Mouse (Mus musculus) lung, postnatal 14 days (tissue): ENCODE measurements at regions not wholly inside any gene's neighbourhood (a gene's known extent, or its start where the extent isn't known, plus 50 kb on each side); places are given as distances from the start of the nearest gene placed in this dataset.

Experiments
- DNase-seq: peaks from one replicate; pipeline ENCODE4 v3.0.0; 2021

DNA sequence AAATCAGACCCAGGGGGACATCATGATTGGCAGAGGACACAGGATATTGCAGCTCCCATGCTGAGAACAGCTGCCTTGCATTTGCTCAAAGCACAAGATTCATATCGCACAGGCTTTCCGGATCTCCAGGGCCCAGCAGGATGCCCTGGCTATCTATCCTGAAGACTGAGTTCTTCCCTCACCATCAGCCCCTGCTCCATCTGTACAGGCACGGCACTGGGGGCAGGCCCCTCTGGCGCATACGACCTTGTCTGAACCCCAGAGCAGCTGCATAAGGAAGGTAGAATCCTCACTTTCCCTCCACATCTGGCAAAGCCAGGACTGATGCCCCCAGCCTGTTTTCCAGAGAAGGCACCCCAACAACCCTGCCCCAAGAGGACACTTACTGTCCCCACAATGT lies 266.8 kb downstream of the Tns1 start:
- DNase-seq, result no peak

DNA sequence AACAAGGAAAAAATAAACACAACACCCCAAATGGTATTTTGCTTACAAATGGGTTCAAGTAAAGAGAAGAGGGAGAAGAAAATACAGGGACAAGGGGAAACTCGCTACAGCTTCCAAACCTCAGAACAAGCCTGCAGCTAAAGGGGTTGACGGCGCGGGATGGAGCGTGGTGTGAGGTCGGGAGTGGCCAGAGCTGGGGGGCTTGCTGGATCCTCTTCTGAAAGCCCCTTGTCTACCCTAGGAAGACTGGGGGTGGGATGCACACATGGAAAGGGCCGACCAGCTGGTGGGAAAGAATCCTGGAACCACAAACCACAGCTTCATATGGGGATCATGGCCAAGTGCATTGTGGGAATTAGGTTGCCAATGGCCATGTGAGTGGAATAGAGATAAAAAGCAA lies 267.4 kb downstream of the Tns1 start:
- DNase-seq, result no peak

DNA sequence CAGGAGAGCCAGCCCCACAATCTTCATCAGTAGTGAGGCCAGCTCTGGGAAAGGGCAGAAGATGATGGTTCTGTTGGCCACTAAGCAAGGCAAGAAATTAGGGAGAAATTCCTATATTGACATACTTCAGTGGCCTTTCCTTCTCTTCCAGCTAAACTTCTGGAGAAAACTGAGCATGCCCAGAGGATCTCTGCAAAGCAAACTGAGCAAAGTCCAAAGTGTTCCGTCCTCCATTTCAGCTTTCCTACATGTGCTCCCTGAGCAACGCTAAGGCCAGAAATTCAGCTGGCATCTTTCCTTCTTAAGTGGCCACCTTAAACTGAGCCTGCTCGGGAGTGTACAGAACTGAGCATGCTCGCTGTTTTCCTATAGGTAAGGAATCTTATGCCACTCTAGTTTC lies 268.9 kb downstream of the Tns1 start:
- DNase-seq, result no peak

DNA sequence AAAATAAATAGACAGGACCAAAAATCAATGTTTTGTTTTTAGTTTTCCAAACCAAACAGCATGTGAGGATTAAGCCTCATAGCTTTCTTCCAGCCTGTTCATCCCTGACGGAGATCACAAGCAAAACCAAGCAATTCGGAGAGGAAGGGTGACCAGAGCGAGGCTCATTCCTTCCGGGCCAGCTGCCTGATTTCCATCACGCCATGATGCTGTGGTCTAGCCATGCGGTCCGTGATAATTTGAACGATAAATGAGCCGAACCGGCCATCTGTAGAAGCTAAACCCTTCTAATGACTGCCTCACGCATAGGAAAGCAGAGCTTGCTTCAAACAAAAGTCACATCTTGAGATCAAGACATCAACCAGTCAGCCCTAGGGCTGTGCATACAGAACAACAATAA lies 270.4 kb downstream of the Tns1 start:
- no peak for DNase-seq

GRCm38 (mm10) chr1:73850173-73851014 lies 273.9 kb downstream of the Tns1 start:
- DNase-seq, result no peak

DNA sequence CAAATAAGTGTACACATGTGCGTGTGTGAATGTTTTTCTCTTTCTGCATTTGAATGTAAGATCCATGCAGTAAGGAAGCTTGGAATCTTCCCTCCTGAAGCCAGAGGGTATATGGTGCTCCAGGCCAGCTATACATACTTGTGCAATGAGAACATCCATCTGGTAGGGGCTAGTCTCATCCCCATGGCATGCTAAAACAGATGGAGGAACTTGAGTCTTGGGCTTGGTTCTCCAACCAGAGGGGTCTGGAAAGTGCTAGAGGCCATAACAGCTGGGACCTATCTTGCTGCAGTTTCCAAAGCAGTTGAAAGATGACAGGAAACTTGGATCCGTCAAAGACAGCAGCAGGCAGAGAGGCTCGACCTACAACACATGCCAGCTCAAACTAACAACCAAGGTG lies 275.9 kb downstream of the Tns1 start:
- no peak for DNase-seq

- no peak for DNase-seq
These were observed 277.1 kb downstream of the Tns1 start for GRCm38 (mm10) chr1:73847126-73847525.

DNA sequence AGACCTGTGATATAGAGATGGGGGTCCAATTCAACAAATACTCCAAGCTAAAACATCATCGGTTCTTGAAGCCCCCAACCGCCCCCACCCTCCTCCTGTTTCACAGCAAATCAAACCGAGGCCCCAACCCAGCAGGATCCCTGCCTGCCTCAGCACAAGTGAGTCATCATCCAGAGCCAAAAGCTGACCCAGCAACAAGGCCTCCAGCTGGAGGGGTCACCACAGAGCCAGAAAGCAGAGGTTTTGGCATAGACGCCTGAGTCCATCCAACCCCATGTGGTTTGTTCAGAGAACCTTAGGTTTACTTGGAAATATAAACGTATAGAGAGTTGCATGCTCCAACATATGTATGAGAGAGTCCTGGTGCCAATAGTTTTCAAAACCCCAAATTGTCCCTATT lies 279.1 kb downstream of the Tns1 start:
- no peak for DNase-seq

GRCm38 (mm10) chr1:73844574-73844973 lies 279.7 kb downstream of the Tns1 start:
- DNase-seq, result no peak

GRCm38 (mm10) chr1:73839351-73839750 lies 284.9 kb downstream of the Tns1 start:
- DNase-seq, result no peak

- no peak for DNase-seq
These were observed 287.6 kb downstream of the Tns1 start for GRCm38 (mm10) chr1:73836680-73837079.

GRCm38 (mm10) chr1:73834566-73834965 lies 289.7 kb downstream of the Tns1 start:
- DNase-seq, result no peak

DNA sequence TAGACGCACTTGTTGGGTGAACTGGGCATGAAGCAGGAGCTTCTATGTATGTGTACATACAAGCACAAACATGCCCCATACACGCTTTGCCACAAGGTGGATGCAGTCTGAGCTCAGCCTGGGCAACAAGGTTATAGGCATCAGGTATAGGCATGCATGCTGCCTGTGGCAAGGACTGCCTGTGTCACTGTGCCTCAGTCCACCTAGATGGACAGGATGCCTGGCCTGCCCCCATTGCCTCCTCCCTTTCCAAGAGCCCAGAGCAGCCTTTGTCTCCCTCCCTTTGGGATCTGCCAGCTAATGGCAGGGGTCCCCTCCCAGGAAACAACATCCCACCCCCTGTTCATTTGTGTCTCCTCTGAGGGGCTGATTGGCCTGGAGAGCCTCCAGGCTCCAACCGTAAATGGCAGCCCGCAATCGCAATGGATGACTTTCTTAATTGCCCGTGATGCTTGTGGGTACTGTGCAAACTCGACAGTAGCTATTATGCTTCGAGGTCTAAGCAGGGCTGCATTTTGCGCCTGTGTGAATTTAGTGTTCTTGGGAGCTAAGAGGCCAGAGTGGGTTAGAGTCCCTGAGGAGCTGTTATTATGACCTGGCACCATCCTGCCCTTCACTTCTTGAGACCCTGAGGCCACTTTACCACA lies 293.6 kb downstream of the Tns1 start:
- no peak for DNase-seq

GRCm38 (mm10) chr1:73828996-73829395 lies 295.3 kb downstream of the Tns1 start:
- DNase-seq, result no peak

- peak; percentile 92 for DNase-seq
These were observed 297.9 kb downstream of the Tns1 start for GRCm38 (mm10) chr1:73826243-73826930.

GRCm38 (mm10) chr1:73824406-73825184 lies 299.7 kb downstream of the Tns1 start:
- no peak for DNase-seq

DNA sequence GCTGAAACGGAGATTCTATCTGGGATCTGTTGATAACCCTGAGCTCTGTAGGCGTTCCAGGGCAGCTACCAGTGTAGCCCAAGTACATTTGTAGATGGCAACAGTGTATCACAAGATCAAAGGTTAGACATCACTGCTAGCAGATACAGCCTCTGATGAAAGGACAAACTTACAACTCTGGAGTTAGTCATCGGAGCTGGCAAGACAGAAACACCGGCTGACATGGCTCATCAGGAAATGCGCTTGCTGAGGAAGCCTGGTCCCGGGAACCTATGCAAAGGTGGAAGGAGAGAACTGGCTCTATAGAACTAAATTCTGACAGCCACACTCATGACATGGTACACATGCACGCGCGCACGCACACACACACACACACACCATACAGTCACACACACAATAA lies 300.5 kb downstream of the Tns1 start:
- DNase-seq, result no peak

DNA sequence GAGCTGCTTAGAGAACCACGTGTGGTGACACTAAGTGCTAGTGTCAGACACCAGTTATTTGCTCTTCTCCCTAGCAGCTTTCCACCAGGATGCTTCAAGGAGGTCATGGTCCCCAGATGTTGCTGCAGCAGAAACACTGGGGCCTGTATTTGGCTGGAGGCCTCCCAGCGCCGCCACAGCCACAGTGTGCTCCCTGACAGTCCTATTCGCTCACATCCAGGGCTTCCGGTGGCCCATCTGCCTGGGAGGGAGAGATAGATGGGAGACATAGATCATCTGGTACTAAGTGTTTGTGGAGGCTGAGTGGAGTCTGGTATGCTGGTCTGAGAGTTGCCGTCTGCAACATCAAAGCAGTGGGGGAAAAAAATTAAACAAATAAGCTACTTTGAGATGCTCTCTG lies 301.6 kb downstream of the Tns1 start:
- DNase-seq, result no peak

- no peak for DNase-seq
These were observed 303.5 kb downstream of the Tns1 start for GRCm38 (mm10) chr1:73820701-73821100.

DNA sequence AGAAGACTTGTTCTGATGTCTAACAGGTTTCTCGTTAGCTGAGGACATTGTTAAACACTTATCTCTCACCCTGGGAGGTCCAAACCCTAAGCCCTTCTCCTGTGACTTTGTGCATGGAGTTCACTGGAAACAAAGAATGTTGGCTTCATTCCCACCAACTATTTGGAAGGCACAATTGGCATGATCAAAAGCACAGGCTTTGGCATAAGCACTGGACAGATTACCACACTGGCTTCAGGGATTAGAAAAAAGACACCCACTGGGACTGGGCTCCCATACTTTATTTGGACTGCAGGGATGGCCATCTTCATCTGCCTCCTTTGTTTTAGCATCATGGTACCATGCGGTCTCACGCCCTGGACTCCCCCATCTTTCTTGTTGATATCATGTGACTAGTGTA lies 317.0 kb downstream of the Tns1 start:
- no peak for DNase-seq

DNA sequence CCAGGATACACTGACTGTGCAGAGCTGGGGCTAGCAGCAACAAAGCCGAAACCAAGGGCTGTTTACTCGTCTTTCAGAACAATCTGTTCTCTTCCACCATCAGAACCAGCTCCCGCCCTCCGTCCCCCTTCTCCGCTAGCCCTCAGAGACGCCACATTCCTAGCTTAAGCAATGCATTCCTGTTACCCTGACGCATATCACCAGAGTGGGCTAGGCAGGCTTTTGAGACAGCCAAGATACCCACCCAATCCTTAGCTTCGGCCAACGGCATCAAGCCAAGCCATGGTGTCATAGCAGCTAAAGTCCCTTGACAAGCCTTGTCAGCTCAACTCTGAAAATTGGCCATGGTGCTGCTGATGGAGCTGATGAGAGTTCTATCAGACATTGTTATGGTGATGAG lies 319.1 kb downstream of the Tns1 start:
- peak; percentile 77 for DNase-seq

- DNase-seq, result no peak
These were observed 324.3 kb downstream of the Tns1 start for GRCm38 (mm10) chr1:73799996-73800395.

- no peak for DNase-seq
These were observed 325.0 kb downstream of the Tns1 start for GRCm38 (mm10) chr1:73799246-73799645.
